ENCODE assay signal across 1 mouse cellular context in genomic region chr15:12330892-12331291, GRCm38 (mm10).
A peak's percentile ranks its signal among the peaks of the same experiment; 100 is the strongest.
TF ChIP-seq lines count a peak whose summit lies in the region.

No protein-coding gene starts in this region.

TF ChIP-seq in MEL, 35 proteins besides CTCF, POLR2A, EP300 and RAD21:
- TF ChIP-seq MAFK (IDR thresholded peaks at IDR 0.05; ENCODE audit: borderline replicate concordance, low read depth, low read length) (no peak), ELF1 (IDR thresholded peaks at IDR 0.05; ENCODE audit: low read depth, low read length) (0 out of 2 replicates have a peak, but pooled peaks have one; percentile 19), TAL1 (IDR thresholded peaks at IDR 0.05; ENCODE audit: low read length) (peak; percentile 57), POLR2AphosphoS5 (IDR thresholded peaks at IDR 0.05; ENCODE audit: borderline replicate concordance, low read depth, low read length) (no peak), CHD2 (IDR thresholded peaks at IDR 0.05; ENCODE audit: low read length) (no peak), TCF12 (IDR thresholded peaks at IDR 0.05; ENCODE audit: low read depth, low read length) (peak; percentile 39; the same call in 1 of the 2 replicates), RCOR1 (IDR thresholded peaks at IDR 0.05; ENCODE audit: low read depth, low read length) (peak; percentile 41; the same call in 1 of the 2 replicates), E2F4 (IDR thresholded peaks at IDR 0.05; ENCODE audit: borderline replicate concordance, low read depth, low read length) (no peak), POLR2AphosphoS2 (IDR thresholded peaks at IDR 0.05; ENCODE audit: low read length) (no peak), UBTF (IDR thresholded peaks at IDR 0.05; ENCODE audit: borderline replicate concordance, insufficient read depth, low read depth, low read length) (no peak), SIN3A (IDR thresholded peaks at IDR 0.05; ENCODE audit: low read length) (0 out of 2 replicates have a peak, but pooled peaks have one; percentile 21)
